Mouse (Mus musculus): ENCODE data around the gene Tiam1.

DNA sequence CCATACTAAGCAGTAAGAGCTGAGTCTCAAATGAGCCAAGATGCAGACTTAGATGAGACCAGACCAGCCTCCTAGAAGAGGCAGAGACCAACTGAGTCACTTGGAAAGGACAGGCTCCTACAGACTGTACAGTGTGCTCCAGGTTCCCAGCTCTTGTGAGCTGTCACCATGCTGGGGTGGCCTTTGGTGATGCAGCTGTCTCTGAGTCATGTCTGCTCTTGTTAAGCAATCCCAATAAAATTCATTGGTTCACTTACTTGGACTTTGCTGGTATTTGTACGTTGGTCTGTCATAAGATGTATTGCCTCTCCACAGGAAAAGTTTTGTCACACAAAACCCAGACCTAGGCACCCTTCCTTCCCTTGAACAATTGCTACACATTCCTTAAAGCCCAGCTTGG, 1.7 kb upstream of the Tiam1 start:
- no peak for TF ChIP-seq CTCF (IDR thresholded peaks at IDR 0.05)
- TF ChIP-seq EP300 (IDR thresholded peaks at IDR 0.05) = no peak
